Mouse (Mus musculus): Measurements from ENCODE around the gene Foxn1.

DNA sequence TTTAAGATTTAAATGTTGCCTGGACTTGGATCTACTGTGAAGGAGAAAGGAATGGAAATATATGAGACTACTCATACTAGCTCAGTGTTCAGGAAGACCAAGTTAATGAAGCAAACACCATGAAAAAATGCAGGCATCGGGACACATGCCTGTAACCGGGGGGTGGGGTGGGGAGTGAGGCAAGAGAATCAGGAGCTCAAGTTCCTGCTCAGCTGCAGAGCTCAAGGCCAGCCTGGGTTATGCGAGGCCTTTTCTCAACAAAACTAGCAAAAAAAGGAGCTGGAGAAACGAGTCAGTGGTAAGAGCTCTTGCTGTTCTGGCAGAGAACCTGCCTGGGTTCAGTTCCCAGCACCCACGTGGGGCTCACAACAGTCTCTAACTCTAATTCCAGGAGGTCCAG, 52.4 kb downstream of the Foxn1 start:
- TF ChIP-seq CTCF (IDR thresholded peaks at IDR 0.05; ENCODE audit: control insufficient read depth, insufficient read depth, low read length) (no peak), POLR2A (IDR thresholded peaks at IDR 0.05; ENCODE audit: borderline replicate concordance, control insufficient read depth, low read depth, low read length) (no peak)

Measured in bone marrow, adult 2 months (tissue).